Mouse (Mus musculus): Measurements from ENCODE around the gene Tmem63c. TPM values are rescaled to one million over a fixed set of nuclear protein-coding genes. Genes with fewer than 3 reads are reported as not detected.
A peak's percentile ranks its signal among the peaks of the same experiment; 100 is the strongest.

Tmem63c gene
- polyA plus RNA-seq, 1 experiment from 2014 or later, result 0.12 TPM

DNA sequence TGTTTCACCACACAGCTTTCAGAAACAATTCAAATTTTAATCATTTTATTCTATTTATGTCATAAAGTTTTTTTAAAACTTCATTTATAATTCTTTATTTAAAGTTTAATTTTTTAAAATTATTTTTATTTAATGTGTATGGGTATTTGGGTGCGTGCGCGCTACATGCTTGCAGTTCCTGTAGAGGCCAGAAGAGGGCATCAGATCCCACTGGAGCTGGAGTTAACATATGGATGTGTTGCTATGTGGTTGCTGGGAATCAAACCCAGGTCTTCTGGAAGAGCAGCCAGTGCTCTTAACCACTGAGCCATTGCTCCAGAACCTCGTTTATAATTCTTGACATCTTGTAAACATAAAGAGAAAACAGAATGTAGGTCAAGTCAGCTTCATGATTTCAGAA, 22.4 kb upstream of the Tmem63c start:
- ATAC-seq (no peak), DNase-seq (ENCODE audit: low spot score) (no peak)
- TF ChIP-seq CTCF (IDR thresholded peaks at IDR 0.05), result no peak; the same call in 1 of the 2 replicates
- no peak for TF ChIP-seq EP300 (IDR thresholded peaks at IDR 0.05)
- 85% methylated on average over 4 of the region's 4 CpGs for WGBS
- H3K9me3 ChIP-seq (ENCODE audit: low read length), result no peaks in the 10 kb centered on the region
- H3K36me3 ChIP-seq (ENCODE audit: insufficient read depth, low read length), result no peaks in the 10 kb centered on the region
- no peaks in the 10 kb centered on the region for H3K27me3 ChIP-seq (replicated peaks; ENCODE audit: insufficient read depth, low read length)
- no peaks in the 10 kb centered on the region for H3K4me1 ChIP-seq (ENCODE audit: insufficient read depth, low read depth, low read length)
- H3K27ac ChIP-seq (ENCODE audit: low read length), result no peak overlapping the region
- no peak overlapping the region for H3K4me3 ChIP-seq (ENCODE audit: low read depth, low read length)
- H3K9ac ChIP-seq (replicated peaks; ENCODE audit: low read depth), result no peak overlapping the region
- H3K4me2 ChIP-seq (replicated peaks; ENCODE audit: low read depth, low read length), result no peak overlapping the region

DNA sequence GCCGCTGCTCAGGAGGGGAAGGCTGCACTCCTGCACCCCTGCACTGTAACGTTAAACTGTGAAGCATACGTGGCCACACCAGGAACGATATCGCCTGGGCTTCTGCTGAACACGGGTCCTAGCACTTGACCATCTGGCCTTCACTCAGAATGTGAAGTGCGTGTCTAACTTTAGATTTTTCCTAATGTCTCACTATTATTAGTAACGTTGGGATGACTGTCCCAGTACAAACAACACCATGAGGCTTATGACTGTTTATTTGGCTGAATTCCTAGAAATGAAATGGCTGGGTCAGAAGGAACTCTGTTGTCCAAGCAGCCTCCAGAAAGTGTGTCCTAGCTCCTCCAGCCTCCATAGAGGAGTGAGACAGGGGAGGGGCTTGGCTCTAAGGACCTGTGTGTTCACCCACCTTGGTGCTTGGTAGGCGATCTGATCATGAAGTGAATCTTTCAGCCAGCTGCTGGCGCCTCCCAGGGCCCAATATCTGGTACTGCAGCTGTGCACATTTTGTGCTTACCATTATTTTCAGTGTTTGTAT, 21.8 kb upstream of the Tmem63c start:
- H3K9me3 ChIP-seq (ENCODE audit: low read length), result no peaks in the 10 kb centered on the region
- DNase-seq (ENCODE audit: low spot score) (peak; percentile 51), ATAC-seq (peak; percentile 63)

DNA sequence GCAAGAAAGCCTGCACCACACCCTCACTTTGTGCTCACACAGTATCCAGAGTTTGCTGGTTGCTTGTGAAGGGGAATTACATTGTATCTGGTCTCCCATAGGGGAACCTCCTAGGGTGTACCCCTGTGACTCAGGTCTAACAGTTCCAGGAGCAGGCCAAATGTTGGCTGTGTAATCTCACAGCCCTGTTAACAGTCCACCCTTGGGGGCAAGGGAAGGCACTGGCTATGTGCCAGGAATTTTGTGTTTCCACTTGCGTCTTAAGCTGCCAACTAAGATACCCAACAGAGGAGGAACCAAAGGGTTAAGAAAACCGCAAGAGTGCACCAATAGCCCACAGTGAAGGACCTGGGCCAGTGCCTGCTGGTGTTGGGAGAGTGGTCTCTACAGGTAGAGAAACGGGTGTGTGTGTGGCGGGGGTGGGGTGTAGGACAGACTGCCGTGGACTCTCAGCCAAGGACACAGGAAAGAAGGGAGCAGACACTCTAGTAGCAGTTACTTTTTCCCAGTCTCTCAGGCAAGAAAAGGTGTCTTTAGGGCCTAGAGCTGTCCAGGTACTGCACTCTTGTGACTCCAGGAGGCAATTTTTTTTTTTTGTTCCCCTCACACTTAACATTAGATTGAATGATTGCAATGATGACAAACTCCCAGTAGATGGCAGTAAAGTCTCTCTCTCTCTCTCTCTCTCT, 20.8 kb upstream of the Tmem63c start:
- WGBS, result 41% methylated on average over 5 of the region's 5 CpGs
- Histone ChIP-seq H3K4me2 (replicated peaks; ENCODE audit: low read depth, low read length) (no peak overlapping the region), H3K27ac (ENCODE audit: low read length) (no peak overlapping the region)

More for the DNA sequence above, 21.8 kb upstream of the Tmem63c start:
- Histone ChIP-seq H3K4me2 (replicated peaks; ENCODE audit: low read depth, low read length) (no peak overlapping the region), H3K36me3 (ENCODE audit: insufficient read depth, low read length) (no peaks in the 10 kb centered on the region), H3K4me1 (ENCODE audit: insufficient read depth, low read depth, low read length) (no peaks in the 10 kb centered on the region), H3K4me3 (ENCODE audit: low read depth, low read length) (no peak overlapping the region), H3K27ac (ENCODE audit: low read length) (no peak overlapping the region), H3K27me3 (replicated peaks; ENCODE audit: insufficient read depth, low read length) (no peaks in the 10 kb centered on the region), H3K9ac (replicated peaks; ENCODE audit: low read depth) (no peak overlapping the region)
- no peak for TF ChIP-seq EP300 (IDR thresholded peaks at IDR 0.05)
- peak; percentile 41 for TF ChIP-seq CTCF (IDR thresholded peaks at IDR 0.05)
- WGBS, result 40% methylated on average over 10 of the region's 10 CpGs

DNA sequence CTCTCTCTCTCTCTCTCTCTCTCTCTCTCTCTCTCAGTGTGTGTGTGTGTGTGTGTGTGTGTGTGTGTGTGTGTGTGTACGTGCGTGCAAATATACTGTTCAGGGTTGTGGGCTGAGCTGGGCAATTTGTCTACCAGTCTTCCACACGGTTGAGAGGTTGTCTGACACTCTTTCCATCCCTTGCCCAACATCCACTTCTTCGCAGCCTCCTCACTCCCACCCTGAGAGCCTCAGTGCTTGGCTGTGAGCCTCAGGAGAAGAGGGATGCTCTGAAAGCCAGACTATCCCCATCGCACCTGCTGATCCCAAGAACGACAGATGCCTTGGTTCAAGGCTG, 20.3 kb upstream of the Tmem63c start:
- Histone ChIP-seq H3K36me3 (ENCODE audit: insufficient read depth, low read length) (no peaks in the 10 kb centered on the region), H3K9ac (replicated peaks; ENCODE audit: low read depth) (no peak overlapping the region), H3K4me2 (replicated peaks; ENCODE audit: low read depth, low read length) (no peak overlapping the region), H3K9me3 (ENCODE audit: low read length) (no peaks in the 10 kb centered on the region), H3K27me3 (replicated peaks; ENCODE audit: insufficient read depth, low read length) (no peaks in the 10 kb centered on the region), H3K4me3 (ENCODE audit: low read depth, low read length) (no peak overlapping the region), H3K27ac (ENCODE audit: low read length) (no peak overlapping the region), H3K4me1 (ENCODE audit: insufficient read depth, low read depth, low read length) (no peaks in the 10 kb centered on the region)
- 34% methylated on average over 6 of the region's 6 CpGs for WGBS
- DNase-seq (ENCODE audit: low spot score), result no peak
- no peak for TF ChIP-seq CTCF (IDR thresholded peaks at IDR 0.05)
- TF ChIP-seq EP300 (IDR thresholded peaks at IDR 0.05), result no peak
- no peak for ATAC-seq

More for the DNA sequence above, 20.8 kb upstream of the Tmem63c start:
- no peak; the same call in 1 of the 2 replicates for ATAC-seq
- no peak overlapping the region for H3K4me3 ChIP-seq (ENCODE audit: low read depth, low read length)
- no peaks in the 10 kb centered on the region for H3K9me3 ChIP-seq (ENCODE audit: low read length)
- peak; percentile 61 for DNase-seq (ENCODE audit: low spot score)
- no peaks in the 10 kb centered on the region for H3K36me3 ChIP-seq (ENCODE audit: insufficient read depth, low read length)
- no peak for TF ChIP-seq EP300 (IDR thresholded peaks at IDR 0.05)
- TF ChIP-seq CTCF (IDR thresholded peaks at IDR 0.05), result peak; percentile 55
- no peaks in the 10 kb centered on the region for H3K27me3 ChIP-seq (replicated peaks; ENCODE audit: insufficient read depth, low read length)
- no peaks in the 10 kb centered on the region for H3K4me1 ChIP-seq (ENCODE audit: insufficient read depth, low read depth, low read length)
- H3K9ac ChIP-seq (replicated peaks; ENCODE audit: low read depth), result no peak overlapping the region

DNA sequence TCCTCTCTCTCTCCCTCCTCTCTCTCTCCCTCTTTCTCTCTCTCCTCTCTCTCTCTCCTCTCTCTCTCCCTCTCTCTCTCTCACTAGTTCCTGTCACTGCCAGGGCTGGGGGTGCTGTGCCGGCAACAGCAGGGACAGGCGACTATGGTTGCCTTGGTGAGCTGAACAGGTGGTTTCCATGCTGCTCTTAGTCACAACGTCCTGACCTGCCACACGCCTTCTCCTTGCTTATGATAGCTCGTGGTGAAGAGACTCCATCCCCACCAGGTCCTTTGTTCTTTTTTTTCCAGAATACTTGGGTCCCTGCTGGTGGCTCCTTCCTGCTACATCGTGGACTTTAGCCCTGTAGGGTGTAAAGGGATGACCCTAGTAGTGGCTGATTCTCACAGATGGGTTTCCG, 18.9 kb upstream of the Tmem63c start:
- Histone ChIP-seq H3K36me3 (ENCODE audit: insufficient read depth, low read length) (no peaks in the 10 kb centered on the region), H3K4me2 (replicated peaks; ENCODE audit: low read depth, low read length) (no peak overlapping the region), H3K4me3 (ENCODE audit: low read depth, low read length) (no peak overlapping the region), H3K9me3 (ENCODE audit: low read length) (no peaks in the 10 kb centered on the region), H3K9ac (replicated peaks; ENCODE audit: low read depth) (no peak overlapping the region), H3K4me1 (ENCODE audit: insufficient read depth, low read depth, low read length) (no peaks in the 10 kb centered on the region), H3K27ac (ENCODE audit: low read length) (no peak overlapping the region), H3K27me3 (replicated peaks; ENCODE audit: insufficient read depth, low read length) (no peaks in the 10 kb centered on the region)
- DNase-seq (ENCODE audit: low spot score) (no peak), ATAC-seq (no peak)
- TF ChIP-seq EP300 (IDR thresholded peaks at IDR 0.05), result no peak
- no peak for TF ChIP-seq CTCF (IDR thresholded peaks at IDR 0.05)
- 38% methylated on average over 7 of the region's 7 CpGs for WGBS

DNA sequence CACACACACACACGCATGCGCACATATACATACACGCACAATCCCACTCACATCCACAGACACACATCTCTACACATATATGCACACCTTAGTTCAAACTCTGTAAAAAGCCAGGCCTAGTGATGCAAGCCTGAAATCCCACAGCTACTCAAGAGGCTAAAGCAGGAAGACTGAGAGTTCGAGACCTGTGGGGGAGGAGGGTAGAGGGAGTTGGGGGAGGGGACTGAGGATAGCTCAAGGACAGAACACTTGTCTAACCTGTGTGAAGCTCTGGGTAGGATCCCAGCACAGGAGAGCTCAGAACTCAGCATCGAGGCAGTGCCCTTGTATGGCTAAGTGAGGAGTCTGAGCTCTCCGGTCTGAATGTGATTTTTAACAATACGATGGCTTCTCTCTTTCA, 18.3 kb upstream of the Tmem63c start:
- ATAC-seq, result no peak
- 70% methylated on average over 7 of the region's 7 CpGs for WGBS

More for the DNA sequence above, 18.3 kb upstream of the Tmem63c start:
- no peaks in the 10 kb centered on the region for H3K4me1 ChIP-seq (ENCODE audit: insufficient read depth, low read depth, low read length)
- no peaks in the 10 kb centered on the region for H3K27me3 ChIP-seq (replicated peaks; ENCODE audit: insufficient read depth, low read length)
- no peak overlapping the region for H3K27ac ChIP-seq (ENCODE audit: low read length)
- H3K4me3 ChIP-seq (ENCODE audit: low read depth, low read length), result no peak overlapping the region
- no peaks in the 10 kb centered on the region for H3K36me3 ChIP-seq (ENCODE audit: insufficient read depth, low read length)
- TF ChIP-seq CTCF (IDR thresholded peaks at IDR 0.05) (no peak), EP300 (IDR thresholded peaks at IDR 0.05) (no peak)
- no peak for DNase-seq (ENCODE audit: low spot score)
- H3K4me2 ChIP-seq (replicated peaks; ENCODE audit: low read depth, low read length), result no peak overlapping the region
- no peaks in the 10 kb centered on the region for H3K9me3 ChIP-seq (ENCODE audit: low read length)
- no peak overlapping the region for H3K9ac ChIP-seq (replicated peaks; ENCODE audit: low read depth)
